Mouse (Mus musculus) spleen, adult 2 months (tissue): ENCODE data around the gene Igfbpl1. TPM values are rescaled to one million over a fixed set of nuclear protein-coding genes. Genes with fewer than 3 reads are reported as not detected.

Experiments used
- DNase-seq, 2 experiments: peaks; one replicate each; pipeline versions ENCODE4 v3.0.0 to v3.0.0-alpha.2; 2012 to 2021; ENCODE audit warnings: low spot score in 2 of 2, low read depth in 1 of 2
- H3K27ac ChIP-seq: fragments of 200-500 bp; 2 replicates; pipeline ENCODE4 v1.5.1; 2012; ENCODE audit warnings: low read length, inconsistent platforms; ENCODE audit not compliant: insufficient read depth
- H3K27me3 ChIP-seq: fragments of 200-500 bp; 2 replicates; pipeline ENCODE4 v1.6.1; 2012; ENCODE audit warnings: mild to moderate bottlenecking, moderate library complexity, low read length, inconsistent platforms; ENCODE audit not compliant: control insufficient read depth, insufficient read depth
- H3K36me3 ChIP-seq: fragments of 200-500 bp; 2 replicates; pipeline ENCODE4 v1.6.1; 2012; ENCODE audit warnings: mild to moderate bottlenecking, low read length, inconsistent platforms; ENCODE audit not compliant: control insufficient read depth, insufficient read depth
- H3K4me1 ChIP-seq: fragments of 200-500 bp; 2 replicates; pipeline ENCODE4 v1.6.1; 2011; ENCODE audit warnings: inconsistent platforms; ENCODE audit not compliant: control insufficient read depth, insufficient read depth, insufficient read length
- H3K4me3 ChIP-seq: fragments of 200-500 bp; 2 replicates; pipeline ENCODE4 v1.5.1; 2011; ENCODE audit warnings: mild to moderate bottlenecking, inconsistent platforms; ENCODE audit not compliant: insufficient read depth, insufficient read length; ENCODE audit errors: extremely low read depth
- CTCF ChIP-seq: fragments of 200-500 bp; IDR thresholded peaks from 2 replicates; pipeline ENCODE4 v1.5.1; 2011; ENCODE audit warnings: mild to moderate bottlenecking, inconsistent platforms; ENCODE audit not compliant: insufficient read depth, insufficient read length, insufficient replicate concordance; ENCODE audit errors: extremely low read depth
- POLR2A ChIP-seq: fragments of 200-500 bp; IDR thresholded peaks from 2 replicates; pipeline ENCODE4 v1.6.1; 2011; ENCODE audit warnings: low read depth, low read length, inconsistent platforms
- WGBS: fragments of 180-500 bp; shearing (Covaris S2); methylation state at CpG from one replicate; pipeline ENCODE4 v1.1.7; 2018; 5-methylcytosine and 5-hydroxymethylcytosine counted together
- polyA plus RNA-seq: library from polyadenylated mRNA; depleted of rRNA; stranded (reverse); fragments of >200 nt; gene quantifications from 2 replicates; pipeline ENCODE4 v1.2.3, GENCODE M21; 2012

The Igfbpl1 gene
- polyA plus RNA-seq, 1 experiment, result not detected

DNA sequence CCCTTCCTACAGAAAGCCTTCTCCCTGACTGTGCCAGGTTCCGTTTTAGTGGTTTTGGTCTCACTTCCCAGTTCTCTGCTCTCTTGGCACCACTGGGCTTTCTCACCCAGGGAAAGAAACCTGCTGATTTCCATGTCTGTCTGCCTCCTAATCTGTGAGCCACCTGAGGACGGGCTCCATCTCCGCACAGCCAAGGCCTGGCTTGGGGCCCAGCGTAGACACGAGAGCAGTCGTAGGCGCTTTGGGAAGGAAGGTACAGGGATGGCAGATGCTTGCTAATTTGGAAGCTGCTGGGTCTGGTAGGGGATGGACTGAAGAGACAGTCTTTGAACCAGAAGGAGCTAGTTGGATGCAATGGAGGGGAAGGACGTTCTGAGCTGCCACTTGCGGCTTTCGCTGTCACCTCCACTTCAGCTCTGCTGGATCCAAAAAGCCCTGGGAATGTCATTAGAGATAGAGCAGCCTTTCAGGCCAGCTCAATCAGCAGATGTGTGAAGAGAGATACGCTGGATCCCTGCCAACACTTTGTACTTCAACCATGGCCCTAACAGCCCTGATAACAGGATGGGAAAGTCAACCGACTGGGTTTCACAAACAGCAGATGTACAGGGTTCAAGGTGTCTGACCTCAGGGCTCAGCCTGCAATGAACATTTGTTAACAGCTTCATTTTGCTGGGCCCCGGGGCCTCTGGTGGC, 37.3 kb downstream of the Igfbpl1 start:
- Histone ChIP-seq H3K27ac (no peak overlapping the region; the same call in 1 of the 2 replicates), H3K27me3 (no peaks in the 10 kb centered on the region), H3K4me1 (peaks cover 13% of the 10 kb centered on the region; the same call in 1 of the 2 replicates), H3K36me3 (no peaks in the 10 kb centered on the region), H3K4me3 (no peak overlapping the region)
- no peak for TF ChIP-seq CTCF
- DNase-seq, result no peak
- WGBS, result 55% methylated on average over 13 of the region's 13 CpGs

DNA sequence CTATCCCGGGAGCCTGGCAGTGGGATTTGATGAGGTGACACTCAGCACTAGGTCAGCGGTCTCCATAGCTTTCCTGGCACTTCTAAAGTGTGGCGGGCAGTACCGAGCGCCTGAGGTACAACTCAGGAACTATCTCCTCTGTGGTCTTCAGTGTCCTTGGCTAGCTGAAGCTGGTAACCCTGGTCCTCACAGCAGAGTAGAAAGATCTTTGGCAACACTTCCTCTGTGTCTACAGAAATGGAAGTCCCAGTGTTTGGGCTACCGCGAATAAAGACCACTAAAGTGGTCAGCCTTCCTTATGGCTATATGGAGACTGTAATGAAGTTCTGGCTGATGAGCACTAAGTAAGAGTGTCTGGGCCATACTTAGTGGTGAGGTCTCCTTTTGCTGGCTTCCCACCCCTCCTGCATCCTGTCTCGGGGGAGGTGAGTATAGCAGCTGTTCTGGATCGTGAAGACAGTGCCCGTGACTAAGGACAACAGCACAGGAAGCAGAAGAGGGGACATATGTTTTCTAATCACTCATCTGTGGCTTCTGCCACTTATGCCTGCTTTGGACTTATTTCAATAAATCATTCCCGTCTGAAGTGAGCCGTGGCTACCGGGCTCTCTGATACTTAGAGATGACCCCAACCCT, 38.2 kb downstream of the Igfbpl1 start:
- H3K4me1 ChIP-seq, result peaks cover 13% of the 10 kb centered on the region; the same call in 1 of the 2 replicates
- no peak overlapping the region for H3K27ac ChIP-seq
- no peak for DNase-seq
- H3K36me3 ChIP-seq, result no peaks in the 10 kb centered on the region
- TF ChIP-seq POLR2A (no peak), CTCF (no peak)
- WGBS, result 43% methylated on average over 13 of the region's 13 CpGs
- no peaks in the 10 kb centered on the region for H3K27me3 ChIP-seq
- no peak overlapping the region for H3K4me3 ChIP-seq

DNA sequence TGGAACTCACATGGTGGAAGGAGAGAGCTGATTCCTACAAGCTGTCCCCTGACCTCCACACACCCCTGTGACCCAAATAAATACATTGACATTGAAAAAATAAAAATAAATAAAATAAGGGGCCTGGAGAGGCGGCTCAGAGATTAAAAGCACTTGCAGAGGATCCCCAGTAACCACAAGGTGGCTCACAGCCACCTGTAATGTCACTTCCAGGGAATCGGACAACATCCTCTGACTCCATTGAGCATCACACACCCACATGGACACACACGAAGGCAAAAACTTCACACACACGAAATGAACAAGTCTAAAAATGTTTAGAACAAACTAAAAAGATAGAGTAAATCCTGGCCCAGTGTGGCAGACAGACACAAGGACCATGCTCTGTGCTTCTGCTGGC, 40.0 kb downstream of the Igfbpl1 start:
- Histone ChIP-seq H3K36me3 (no peaks in the 10 kb centered on the region), H3K4me3 (no peak overlapping the region), H3K4me1 (peaks cover 13% of the 10 kb centered on the region; the same call in 1 of the 2 replicates), H3K27ac (no peak overlapping the region), H3K27me3 (no peaks in the 10 kb centered on the region)
- no peak for DNase-seq
- TF ChIP-seq CTCF, result no peak
- no peak for TF ChIP-seq POLR2A
- 63% methylated on average over 4 of the region's 4 CpGs for WGBS

DNA sequence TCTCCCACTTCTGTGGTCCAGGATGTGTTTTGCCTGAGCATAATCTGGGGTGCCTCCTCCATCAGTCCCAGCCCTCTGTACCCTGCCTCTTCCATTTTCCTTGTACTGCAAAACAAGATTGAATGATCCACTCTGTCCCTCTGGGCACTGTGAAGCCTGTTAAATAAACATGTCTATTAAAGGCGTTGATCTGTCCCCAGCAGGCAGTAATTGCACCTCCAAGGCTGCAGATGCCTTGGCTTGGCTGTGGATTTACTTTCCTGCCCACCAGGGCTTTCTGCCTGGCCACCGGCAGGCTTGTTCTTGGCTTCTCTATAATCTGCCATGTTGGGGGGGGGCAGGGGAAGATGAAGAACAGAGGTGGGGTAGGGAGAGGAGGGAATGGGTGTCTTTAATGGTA, 40.8 kb downstream of the Igfbpl1 start:
- no peaks in the 10 kb centered on the region for H3K27me3 ChIP-seq
- no peak for DNase-seq
- TF ChIP-seq POLR2A (no peak), CTCF (no peak)
- peaks cover 13% of the 10 kb centered on the region; the same call in 1 of the 2 replicates for H3K4me1 ChIP-seq
- no peak overlapping the region for H3K27ac ChIP-seq
- H3K4me3 ChIP-seq, result no peak overlapping the region
- H3K36me3 ChIP-seq, result no peaks in the 10 kb centered on the region
- 84% methylated on average over 2 of the region's 2 CpGs for WGBS

DNA sequence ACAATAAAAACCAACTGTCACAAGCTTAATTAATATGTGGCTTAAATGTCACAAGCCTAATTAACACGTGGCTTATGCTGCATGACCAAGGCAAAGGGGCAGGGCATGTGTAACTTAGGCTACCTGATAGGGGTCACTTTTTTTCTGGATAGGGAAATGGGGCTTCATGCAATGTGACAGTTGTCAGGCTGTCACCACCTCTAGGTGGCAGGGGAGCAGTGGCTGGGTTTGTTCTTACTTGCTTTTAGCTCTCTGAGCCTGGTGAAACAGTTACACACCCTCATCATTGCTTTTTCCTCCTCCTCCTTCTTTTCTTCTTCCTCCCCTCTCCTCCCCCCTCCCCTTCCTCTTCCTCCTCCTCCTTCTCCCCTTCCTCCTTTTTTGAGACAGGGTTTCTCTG, 43.1 kb downstream of the Igfbpl1 start:
- no peaks in the 10 kb centered on the region for H3K36me3 ChIP-seq
- no peak for DNase-seq
- peaks cover under 1% of the 10 kb centered on the region; the same call in 1 of the 2 replicates for H3K4me1 ChIP-seq
- H3K4me3 ChIP-seq, result no peak overlapping the region
- H3K27me3 ChIP-seq, result no peaks in the 10 kb centered on the region
- TF ChIP-seq CTCF, result no peak
- TF ChIP-seq POLR2A, result no peak
- 68% methylated on average over 1 of the region's 1 CpGs for WGBS
- no peak overlapping the region for H3K27ac ChIP-seq

DNA sequence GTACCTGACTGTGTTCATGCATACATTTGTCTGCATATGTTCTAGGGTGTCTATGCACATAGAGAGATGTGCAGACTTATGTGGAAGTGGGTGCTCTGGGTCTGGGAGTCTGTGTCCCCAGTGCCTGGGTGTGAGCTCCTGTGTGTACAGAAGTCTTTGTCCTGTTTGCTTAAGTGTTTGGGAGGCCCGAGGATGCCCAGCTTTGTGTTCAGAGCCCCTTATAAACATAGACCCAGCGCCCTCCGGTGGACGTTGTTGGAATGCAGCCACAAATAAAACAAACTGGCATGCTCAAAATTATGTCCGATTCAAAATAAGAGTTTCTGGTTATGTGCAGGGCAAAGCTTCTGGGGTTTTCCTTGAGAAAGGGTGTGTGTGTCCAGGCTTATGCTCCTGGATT, 55.1 kb downstream of the Igfbpl1 start:
- DNase-seq, result no peak
- Histone ChIP-seq H3K36me3 (no peaks in the 10 kb centered on the region), H3K27ac (no peak overlapping the region), H3K27me3 (no peaks in the 10 kb centered on the region), H3K4me1 (no peaks in the 10 kb centered on the region), H3K4me3 (no peak overlapping the region)
- WGBS, result 4% methylated on average over 5 of the region's 5 CpGs
- peak; percentile 2; the same call in 1 of the 2 replicates for TF ChIP-seq CTCF
- TF ChIP-seq POLR2A, result no peak

DNA sequence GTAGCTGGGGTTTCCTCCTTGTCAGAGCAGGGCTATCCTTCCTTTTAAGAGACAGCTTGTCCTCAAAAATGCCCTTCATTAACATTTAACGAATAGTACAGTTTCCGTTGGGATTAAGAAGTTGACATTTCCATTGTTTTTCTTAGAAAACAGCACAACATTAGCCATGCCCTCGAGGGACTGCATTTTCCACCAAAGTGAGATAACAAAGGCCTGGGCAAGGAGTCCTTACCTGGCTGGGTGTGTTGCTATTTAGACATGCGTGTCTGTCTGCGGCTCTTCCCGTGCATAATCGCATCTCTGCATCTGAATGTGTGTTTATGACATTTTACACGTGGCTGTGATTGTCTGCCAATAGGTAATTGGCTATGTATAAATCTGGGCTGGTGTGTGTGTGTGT, 55.5 kb downstream of the Igfbpl1 start:
- Histone ChIP-seq H3K27ac (no peak overlapping the region), H3K27me3 (no peaks in the 10 kb centered on the region), H3K36me3 (no peaks in the 10 kb centered on the region), H3K4me1 (no peaks in the 10 kb centered on the region), H3K4me3 (no peak overlapping the region)
- TF ChIP-seq CTCF (no peak), POLR2A (no peak)
- no peak for DNase-seq
- 79% methylated on average over 8 of the region's 8 CpGs for WGBS
